Mouse (Mus musculus) adrenal gland, adult 2 months (tissue): ENCODE data around the gene Ccdc114. TPM values are rescaled to one million over a fixed set of nuclear protein-coding genes. Genes with fewer than 3 reads are reported as not detected.

Experiments
- DNase-seq: peaks from one replicate; pipeline ENCODE4 v3.0.0; 2021
- polyA plus RNA-seq: library from polyadenylated mRNA; depleted of rRNA; stranded (reverse); fragments of >200 nt; gene quantifications from 2 replicates; pipeline ENCODE4 v1.2.3, GENCODE M21; 2012; rRNA removed
- total RNA-seq, 2 experiments: library from RNA; stranded (reverse); gene quantifications; 2 replicates each; pipeline ENCODE4 v1.2.3; 2021

Gene Ccdc114
- total and polyA plus RNA-seq, 3 experiments, result 13.3 to 68.3 (median 19.2) TPM

GRCm38 (mm10) chr7:45986893-45987292 is 63.0 kb downstream of the Ccdc114 start:
- DNase-seq, result no peak

GRCm38 (mm10) chr7:45988344-45988743 is 64.5 kb downstream of the Ccdc114 start:
- DNase-seq, result no peak

GRCm38 (mm10) chr7:45992470-45992869 is 68.6 kb downstream of the Ccdc114 start:
- no peak for DNase-seq

Other genes with a start within 250 kb of the Ccdc114 start
- gene Ntn5, start 240.1 kb upstream of the Ccdc114 start, total RNA-seq, result under 1 TPM in 1 of 2 experiments, not detected in 1; 0.31 TPM
- gene Ntn5, start 240.1 kb upstream of the Ccdc114 start, polyA plus RNA-seq, result 0.40 and 0.86 TPM in 2 replicates
- under 1 TPM; 0.29 to 0.41 TPM for gene Sec1, start 229.7 kb upstream of the Ccdc114 start, total RNA-seq
- 0.57 and 0.58 TPM in 2 replicates for gene Sec1, start 229.7 kb upstream of the Ccdc114 start, polyA plus RNA-seq
- 10 to 100 TPM; 10.9 to 18.6 TPM for gene Car11, start 224.2 kb upstream of the Ccdc114 start, total RNA-seq
- 30.0 and 38.2 TPM in 2 replicates for gene Car11, start 224.2 kb upstream of the Ccdc114 start, polyA plus RNA-seq
- gene Dbp, start 219.0 kb upstream of the Ccdc114 start, total RNA-seq, result 100 to 1,000 TPM in 1 of 2 experiments, 10 to 100 TPM in 1; 54.3 to 225 TPM
- gene Dbp, start 219.0 kb upstream of the Ccdc114 start, polyA plus RNA-seq, result 569 and 796 TPM in 2 replicates
- gene Rpl18, start 208.6 kb upstream of the Ccdc114 start, total RNA-seq, result 1,000 to 10,000 TPM in 1 of 2 experiments, 100 to 1,000 TPM in 1; 972 to 1,050 TPM
- gene Rpl18, start 208.6 kb upstream of the Ccdc114 start, polyA plus RNA-seq, result 1,143 and 1,258 TPM in 2 replicates
- 10 to 100 TPM; 38.9 to 39.5 TPM for gene Sphk2, start 206.1 kb upstream of the Ccdc114 start, total RNA-seq
- gene Sphk2, start 206.1 kb upstream of the Ccdc114 start, polyA plus RNA-seq, result 90.9 and 92.5 TPM in 2 replicates
- gene Fam83e, start 202.9 kb upstream of the Ccdc114 start, total RNA-seq, result under 1 TPM; 0.72 to 0.86 TPM
- gene Fam83e, start 202.9 kb upstream of the Ccdc114 start, polyA plus RNA-seq, result 0.86 and 2.0 TPM in 2 replicates
- not detected for gene Spaca4, start 198.3 kb upstream of the Ccdc114 start, total RNA-seq
- gene Spaca4, start 198.3 kb upstream of the Ccdc114 start, polyA plus RNA-seq, result not detected in 2 replicates
- 1 to 10 TPM; 6.2 to 8.6 TPM for gene Lmtk3, start 140.3 kb upstream of the Ccdc114 start, total RNA-seq
- gene Lmtk3, start 140.3 kb upstream of the Ccdc114 start, polyA plus RNA-seq, result 38.0 and 61.3 TPM in 2 replicates
- 1 to 10 TPM in 1 of 2 experiments, under 1 TPM in 1; 0.49 to 2.0 TPM for gene Sult2b1, start 139.4 kb upstream of the Ccdc114 start, total RNA-seq
- gene Sult2b1, start 139.4 kb upstream of the Ccdc114 start, polyA plus RNA-seq, result 1.6 and 2.9 TPM in 2 replicates
- gene Cyth2, start 109.5 kb upstream of the Ccdc114 start, total RNA-seq, result 100 to 1,000 TPM; 127 to 129 TPM
- gene Cyth2, start 109.5 kb upstream of the Ccdc114 start, polyA plus RNA-seq, result 147 and 170 TPM in 2 replicates
- gene Kcnj14, start 99.3 kb upstream of the Ccdc114 start, total RNA-seq, result under 1 TPM in 1 of 2 experiments, not detected in 1; 0.20 TPM
- 0.70 and 1.8 TPM in 2 replicates for gene Kcnj14, start 99.3 kb upstream of the Ccdc114 start, polyA plus RNA-seq
- 10 to 100 TPM; 26.9 to 30.1 TPM for gene Grwd1, start 93.1 kb upstream of the Ccdc114 start, total RNA-seq
- gene Grwd1, start 93.1 kb upstream of the Ccdc114 start, polyA plus RNA-seq, result 22.1 and 27.4 TPM in 2 replicates
- 100 to 1,000 TPM; 128 to 147 TPM for gene Kdelr1, start 51.3 kb upstream of the Ccdc114 start, total RNA-seq
- gene Kdelr1, start 51.3 kb upstream of the Ccdc114 start, polyA plus RNA-seq, result 235 and 251 TPM in 2 replicates
- under 1 TPM; 0.40 to 0.97 TPM for gene Grin2d, start 45.7 kb upstream of the Ccdc114 start, total RNA-seq
- 4.0 and 4.2 TPM in 2 replicates for gene Grin2d, start 45.7 kb upstream of the Ccdc114 start, polyA plus RNA-seq
- not detected for gene Syngr4, start 27.4 kb upstream of the Ccdc114 start, total RNA-seq
- 0.90 and 0.98 TPM in 2 replicates for gene Syngr4, start 27.4 kb upstream of the Ccdc114 start, polyA plus RNA-seq
- gene Tmem143, start 27.1 kb upstream of the Ccdc114 start, total RNA-seq, result 10 to 100 TPM; 60.8 to 65.3 TPM
- gene Tmem143, start 27.1 kb upstream of the Ccdc114 start, polyA plus RNA-seq, result 173 and 207 TPM in 2 replicates
- gene Emp3, start 2.7 kb upstream of the Ccdc114 start, total RNA-seq, result 100 to 1,000 TPM; 327 to 620 TPM
- 855 and 1,123 TPM in 2 replicates for gene Emp3, start 2.7 kb upstream of the Ccdc114 start, polyA plus RNA-seq
- under 1 TPM; 0.14 to 0.66 TPM for gene Abcc6, start 106.2 kb downstream of the Ccdc114 start, total RNA-seq
- gene Abcc6, start 106.2 kb downstream of the Ccdc114 start, polyA plus RNA-seq, result 0.19 and 0.30 TPM in 2 replicates
- gene Nomo1, start 109.6 kb downstream of the Ccdc114 start, total RNA-seq, result 10 to 100 TPM; 58.7 to 65.3 TPM
- gene Nomo1, start 109.6 kb downstream of the Ccdc114 start, polyA plus RNA-seq, result 25.1 and 34.3 TPM in 2 replicates
- gene Kcnj11, start 176.7 kb downstream of the Ccdc114 start, total RNA-seq, result 1 to 10 TPM; 2.9 to 3.2 TPM
- gene Kcnj11, start 176.7 kb downstream of the Ccdc114 start, polyA plus RNA-seq, result 1.0 and 3.4 TPM in 2 replicates